Mouse (Mus musculus) hindbrain, embryonic 10.5 days (tissue): ENCODE results near the gene Ubxn11. TPM values are rescaled to one million over a fixed set of nuclear protein-coding genes. Genes with fewer than 3 reads are reported as not detected.
"Not testable (repeated sequence)": the region's sequence is repeated elsewhere in the genome, so short reads cannot be mapped to it uniquely, and the experiment has no call there.

Experiments
- DNase-seq: peaks from one replicate; pipeline ENCODE4 v3.0.0-alpha.2; 2017; ENCODE audit warnings: low spot score
- H3K27ac ChIP-seq: fragments of 300-500 bp; sonication (generic); 2 replicates; pipeline ENCODE4 v1.5.1; 2016; ENCODE audit warnings: mild to moderate bottlenecking, moderate library complexity
- H3K27me3 ChIP-seq: fragments of 300-500 bp; sonication (generic); 2 replicates; pipeline ENCODE4 v1.6.1; 2016; ENCODE audit warnings: mild to moderate bottlenecking; ENCODE audit not compliant: poor library complexity, insufficient read depth, severe bottlenecking
- H3K36me3 ChIP-seq: fragments of 300-500 bp; sonication (generic); 2 replicates; pipeline ENCODE4 v1.6.1; 2016; ENCODE audit warnings: mild to moderate bottlenecking, moderate library complexity
- H3K4me1 ChIP-seq: fragments of 300-500 bp; sonication (generic); replicated peaks from 2 replicates; pipeline ENCODE4 v1.6.1; 2016; ENCODE audit warnings: mild to moderate bottlenecking
- H3K4me3 ChIP-seq: fragments of 300-500 bp; sonication (generic); 2 replicates; pipeline ENCODE4 v1.5.1; 2016; ENCODE audit warnings: mild to moderate bottlenecking, moderate library complexity
- H3K9me3 ChIP-seq: fragments of 300-500 bp; sonication (generic); 2 replicates; pipeline ENCODE4 v1.6.1; 2016; ENCODE audit warnings: mild to moderate bottlenecking, moderate library complexity
- WGBS: fragments of 180-500 bp; shearing (Covaris S2); methylation state at CpG from one replicate; pipeline ENCODE4 v1.1.7; 2016; 5-methylcytosine and 5-hydroxymethylcytosine counted together
- polyA plus RNA-seq: library from polyadenylated mRNA; unstranded; fragments of >200 nt; fragmentation: Nextera tagmentation; extraction: Ambion mirVana; gene quantifications from 2 replicates; pipeline ENCODE4 v1.2.1, GENCODE M21; 2016

Ubxn11 gene
- polyA plus RNA-seq, 1 experiment from 2014 or later = 11.2 TPM

DNA sequence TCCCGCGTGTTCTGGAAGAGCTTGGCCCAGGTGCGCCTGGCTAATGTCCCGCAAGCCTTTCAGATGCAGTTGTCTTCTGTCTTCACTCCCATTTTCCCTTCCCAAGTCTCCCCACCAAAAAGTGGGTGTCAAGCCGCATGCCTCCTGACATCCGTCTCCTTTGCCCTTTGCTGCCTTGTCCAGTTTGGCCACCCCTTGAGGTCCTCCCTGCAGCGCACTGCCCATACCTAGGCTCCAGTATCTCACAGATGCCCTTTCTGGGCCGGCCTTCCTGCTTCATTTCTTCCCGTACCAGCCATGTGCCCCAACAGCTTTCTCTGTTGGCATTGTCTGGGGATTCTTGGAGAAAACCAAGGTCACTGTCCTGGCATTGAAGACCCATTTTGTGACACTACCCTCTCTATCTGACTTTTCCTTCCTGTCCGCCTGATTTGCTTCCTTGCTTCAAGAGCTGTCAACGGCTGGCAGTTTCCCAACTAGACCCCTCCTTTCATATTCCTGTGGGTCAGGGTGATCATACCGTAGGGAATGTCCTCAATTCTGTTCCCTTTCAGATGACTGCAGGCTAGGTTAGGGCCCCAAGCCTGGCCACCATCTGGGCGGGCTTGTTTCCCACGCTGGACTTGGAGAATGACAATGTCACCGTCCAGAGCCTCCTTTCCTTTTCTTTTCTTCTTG lies 23.2 kb downstream of the Ubxn11 start:
- WGBS = 90% methylated on average over 15 of the region's 15 CpGs
- H3K27ac ChIP-seq = no peak overlapping the region
- H3K9me3 ChIP-seq = no peaks in the 10 kb centered on the region
- no peak overlapping the region for H3K4me3 ChIP-seq
- no peak for DNase-seq
- peaks cover 19% of the 10 kb centered on the region for H3K36me3 ChIP-seq
- no peaks in the 10 kb centered on the region for H3K27me3 ChIP-seq
- H3K4me1 ChIP-seq = peaks cover 58% of the 10 kb centered on the region

DNA sequence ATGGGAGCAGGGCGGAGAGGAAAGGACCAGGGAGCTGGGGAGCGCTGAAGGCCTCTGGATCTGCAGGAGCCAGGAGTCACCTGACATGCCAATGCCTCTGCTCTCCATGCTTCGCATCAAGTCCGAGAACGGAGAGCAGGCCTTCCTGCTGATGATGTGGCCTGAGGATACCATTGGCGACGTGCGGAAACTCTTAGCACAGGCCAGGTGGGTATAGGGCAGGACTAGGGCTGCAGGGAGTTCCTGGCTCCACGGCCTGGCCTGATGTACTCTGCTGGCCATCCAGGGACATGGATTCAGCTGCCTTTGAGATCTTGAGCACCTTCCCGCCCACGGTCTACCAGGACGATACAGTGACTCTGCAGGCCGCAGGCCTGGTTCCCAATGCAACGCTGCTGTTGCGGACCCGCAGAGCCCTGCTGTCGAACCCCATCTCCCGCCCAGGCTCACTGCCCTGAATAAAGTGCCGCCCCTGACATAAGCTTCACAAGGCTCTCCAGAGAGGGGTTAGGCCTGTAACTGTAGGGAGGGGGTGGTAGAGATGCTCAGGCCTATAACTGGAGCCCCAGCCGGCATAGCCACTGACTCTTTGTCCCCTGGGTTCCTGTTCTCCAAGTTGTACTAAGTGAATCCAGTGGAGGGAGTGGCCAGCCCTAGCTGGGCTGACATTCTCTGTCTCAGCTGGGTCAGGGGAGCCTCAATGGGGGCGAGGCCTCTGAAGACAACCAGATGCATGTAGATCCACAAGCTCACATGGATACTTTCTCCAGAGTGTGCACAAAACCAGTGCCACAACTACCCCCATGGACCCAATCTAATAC lies 24.1 kb downstream of the Ubxn11 start:
- DNase-seq = no peak
- no peak overlapping the region for H3K27ac ChIP-seq
- 84% methylated on average over 21 of the region's 21 CpGs for WGBS
- peaks cover 29% of the 10 kb centered on the region for H3K36me3 ChIP-seq
- no peaks in the 10 kb centered on the region for H3K27me3 ChIP-seq
- H3K4me1 ChIP-seq = peaks cover 52% of the 10 kb centered on the region
- no peaks in the 10 kb centered on the region for H3K9me3 ChIP-seq
- peak overlapping the region; percentile 81; the same call in 1 of the 2 replicates for H3K4me3 ChIP-seq

DNA sequence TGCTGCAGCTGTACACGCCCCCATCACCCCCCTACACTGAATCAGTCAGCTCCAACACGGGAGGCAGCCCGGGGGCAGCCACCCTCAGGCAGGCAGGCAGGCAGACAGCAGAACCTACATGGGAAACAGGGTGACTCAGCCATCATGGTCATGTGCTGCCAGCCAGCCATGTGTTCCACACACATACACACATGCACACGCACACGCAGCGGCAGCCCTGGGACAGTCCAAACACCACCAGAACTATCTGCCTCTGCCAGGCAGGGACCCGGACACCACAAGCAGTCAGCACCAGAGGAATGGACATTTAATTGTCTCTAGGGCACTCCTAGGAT lies 24.7 kb downstream of the Ubxn11 start:
- peaks cover 46% of the 10 kb centered on the region for H3K4me1 ChIP-seq
- no peaks in the 10 kb centered on the region for H3K27me3 ChIP-seq
- no peaks in the 10 kb centered on the region for H3K9me3 ChIP-seq
- WGBS = 89% methylated on average over 7 of the region's 7 CpGs
- no peak overlapping the region for H3K27ac ChIP-seq
- no peak for DNase-seq
- H3K4me3 ChIP-seq = peak overlapping the region; percentile 81
- H3K36me3 ChIP-seq = peaks cover 35% of the 10 kb centered on the region

DNA sequence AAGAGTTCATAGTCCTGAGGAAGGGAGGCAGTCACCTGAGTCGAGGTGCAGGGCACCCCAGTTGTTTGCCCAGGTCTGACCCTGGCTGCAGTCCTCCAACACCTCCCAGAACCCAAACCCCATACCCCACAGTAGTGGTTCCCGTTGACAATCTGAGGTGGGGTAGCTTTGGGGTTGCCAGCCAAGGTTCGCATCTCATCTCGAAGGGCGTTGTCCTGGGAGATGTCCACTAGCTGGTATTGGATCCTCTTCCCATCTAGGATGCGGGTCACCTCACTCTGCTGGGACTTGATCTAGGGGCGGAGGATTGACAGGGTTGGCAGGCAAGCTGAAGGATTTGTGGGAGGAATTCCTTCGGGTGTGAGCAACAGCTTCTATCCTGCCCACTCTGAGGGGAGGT lies 25.4 kb downstream of the Ubxn11 start:
- DNase-seq = no peak
- H3K36me3 ChIP-seq = peaks cover 41% of the 10 kb centered on the region
- no peaks in the 10 kb centered on the region for H3K9me3 ChIP-seq
- H3K27ac ChIP-seq = peak overlapping the region; percentile 90
- peak overlapping the region; percentile 81 for H3K4me3 ChIP-seq
- no peaks in the 10 kb centered on the region for H3K27me3 ChIP-seq
- WGBS = 60% methylated on average over 8 of the region's 8 CpGs
- H3K4me1 ChIP-seq = peaks cover 44% of the 10 kb centered on the region

DNA sequence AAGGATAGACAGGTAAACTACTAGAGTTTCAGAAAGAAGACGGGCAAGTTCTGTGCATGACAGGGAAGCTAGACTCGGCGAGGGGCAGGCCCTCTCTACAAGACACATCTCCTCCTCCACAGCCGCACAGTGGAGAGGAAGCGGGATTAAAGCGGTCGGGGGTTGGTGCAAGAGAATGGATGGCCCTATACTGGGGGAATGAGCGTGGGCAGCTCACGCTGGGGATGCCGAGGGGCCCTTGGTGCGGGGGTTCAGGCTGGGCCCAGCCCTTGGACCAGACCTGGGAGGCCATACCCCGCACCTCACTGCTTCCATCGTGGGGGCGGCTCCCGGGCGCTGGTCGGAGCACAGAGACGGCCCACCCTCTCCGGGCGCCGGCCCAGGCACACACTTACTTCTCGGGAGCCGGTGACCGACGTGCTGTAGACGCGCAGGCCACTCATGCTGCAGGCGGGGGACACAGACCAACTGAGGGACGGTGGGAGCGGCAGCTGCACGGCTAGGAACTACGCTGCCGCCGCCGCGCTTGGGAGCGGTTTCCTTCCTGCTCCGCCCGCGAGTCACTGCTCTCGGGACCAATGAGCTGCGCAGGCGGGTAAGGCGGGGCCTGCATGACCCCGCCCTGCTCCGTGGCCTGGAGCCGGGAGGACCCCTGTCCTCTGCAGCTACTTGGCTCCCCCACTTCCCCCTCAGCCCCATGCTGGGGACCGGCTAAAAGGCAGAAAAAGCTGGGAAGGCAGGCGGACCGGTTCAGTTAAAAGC lies 26.0 kb downstream of the Ubxn11 start, which contains the start of gene Sh3bgrl3:
Gene Sh3bgrl3, minus strand, starts transcription at position 569 of the 762 bp plus-strand sequence.
- Histone ChIP-seq H3K4me3 (peak within 1 kb of the TSS; percentile 81), H3K9me3 (no peaks in the 10 kb centered on the region), H3K27me3 (no peaks in the 10 kb centered on the region), H3K27ac (peak within 1 kb of the TSS; percentile 90), H3K36me3 (peaks cover 44% of the 10 kb centered on the region), H3K4me1 (peaks cover 44% of the 10 kb centered on the region)
- peak; percentile 90 for DNase-seq
- under 1% methylated on average over 50 of the region's 50 CpGs for WGBS

DNA sequence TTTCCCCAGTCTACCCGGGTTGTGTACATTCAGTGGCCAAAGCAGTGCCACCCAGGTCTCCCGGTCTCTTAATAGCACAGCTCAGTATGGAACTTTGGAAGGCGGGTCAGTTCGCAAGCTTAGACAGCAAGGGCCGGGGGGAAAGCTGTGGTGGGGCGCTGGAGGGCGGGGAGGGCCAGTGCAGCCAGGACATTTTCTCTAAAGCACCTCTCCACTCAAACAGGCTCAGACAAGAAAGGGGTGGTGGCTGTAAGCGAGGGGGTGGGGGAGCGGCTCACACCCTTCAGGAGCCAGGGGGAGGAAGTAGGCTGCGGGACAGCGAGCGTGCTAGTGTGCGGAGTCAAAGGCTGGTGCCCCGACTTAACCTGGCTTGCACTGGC lies 26.6 kb downstream of the Ubxn11 start:
- Histone ChIP-seq H3K27ac (peak overlapping the region; percentile 90), H3K4me3 (peak overlapping the region; percentile 81), H3K9me3 (no peaks in the 10 kb centered on the region), H3K27me3 (no peaks in the 10 kb centered on the region), H3K36me3 (peaks cover 50% of the 10 kb centered on the region), H3K4me1 (peaks cover 40% of the 10 kb centered on the region)
- no peak for DNase-seq
- WGBS = 4% methylated on average over 14 of the region's 14 CpGs

DNA sequence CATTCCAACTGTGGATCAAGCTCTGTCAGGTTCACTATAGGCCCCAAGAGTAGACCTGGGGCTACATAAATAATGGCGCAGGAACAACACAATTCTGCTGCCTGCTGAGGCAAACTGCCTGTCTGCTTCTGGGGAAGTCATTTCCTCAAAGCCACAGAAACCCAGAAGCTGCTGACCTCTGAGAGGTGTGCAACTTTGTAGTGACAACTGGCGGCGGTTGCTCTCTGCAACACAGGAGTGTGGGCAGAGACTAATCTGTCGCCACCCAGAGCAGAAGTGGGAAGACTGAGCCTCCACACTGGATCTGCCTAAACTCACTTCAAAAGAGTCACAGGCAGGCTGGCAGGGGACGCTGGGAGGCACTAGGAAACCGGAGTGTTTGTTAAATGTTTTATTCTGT lies 27.1 kb downstream of the Ubxn11 start:
- Histone ChIP-seq H3K36me3 (peaks cover 51% of the 10 kb centered on the region), H3K4me1 (peaks cover 35% of the 10 kb centered on the region), H3K4me3 (peak overlapping the region; percentile 81), H3K9me3 (no peaks in the 10 kb centered on the region), H3K27ac (peak overlapping the region; percentile 90; the same call in 1 of the 2 replicates), H3K27me3 (no peaks in the 10 kb centered on the region)
- DNase-seq = no peak
- 48% methylated on average over 6 of the region's 6 CpGs for WGBS

DNA sequence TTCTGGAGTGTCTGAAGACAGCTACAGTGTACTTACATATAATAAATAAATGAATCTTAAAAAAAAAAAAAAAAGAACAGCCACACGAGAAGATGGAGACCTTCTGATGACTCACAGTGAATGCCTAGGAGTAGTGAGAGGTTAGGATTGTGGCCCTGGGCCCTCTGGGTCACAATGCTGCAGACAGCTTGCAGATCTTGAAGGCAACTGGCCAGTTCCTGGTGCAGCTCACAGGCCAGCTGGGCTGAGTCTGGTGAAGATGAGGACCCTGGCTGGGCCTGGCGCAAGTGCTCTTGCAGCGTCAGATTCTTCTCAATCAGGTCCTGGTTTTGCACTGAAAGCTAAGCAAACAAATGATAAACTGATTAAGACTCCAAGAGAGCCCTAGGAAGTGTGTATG lies 29.7 kb downstream of the Ubxn11 start:
- peaks cover 52% of the 10 kb centered on the region for H3K36me3 ChIP-seq
- no peak for DNase-seq
- no peaks in the 10 kb centered on the region for H3K9me3 ChIP-seq
- H3K4me3 ChIP-seq = no peak overlapping the region
- H3K27ac ChIP-seq = no peak overlapping the region
- peaks cover 29% of the 10 kb centered on the region for H3K4me1 ChIP-seq
- no peaks in the 10 kb centered on the region for H3K27me3 ChIP-seq
- 96% methylated on average over 3 of the region's 3 CpGs for WGBS

DNA sequence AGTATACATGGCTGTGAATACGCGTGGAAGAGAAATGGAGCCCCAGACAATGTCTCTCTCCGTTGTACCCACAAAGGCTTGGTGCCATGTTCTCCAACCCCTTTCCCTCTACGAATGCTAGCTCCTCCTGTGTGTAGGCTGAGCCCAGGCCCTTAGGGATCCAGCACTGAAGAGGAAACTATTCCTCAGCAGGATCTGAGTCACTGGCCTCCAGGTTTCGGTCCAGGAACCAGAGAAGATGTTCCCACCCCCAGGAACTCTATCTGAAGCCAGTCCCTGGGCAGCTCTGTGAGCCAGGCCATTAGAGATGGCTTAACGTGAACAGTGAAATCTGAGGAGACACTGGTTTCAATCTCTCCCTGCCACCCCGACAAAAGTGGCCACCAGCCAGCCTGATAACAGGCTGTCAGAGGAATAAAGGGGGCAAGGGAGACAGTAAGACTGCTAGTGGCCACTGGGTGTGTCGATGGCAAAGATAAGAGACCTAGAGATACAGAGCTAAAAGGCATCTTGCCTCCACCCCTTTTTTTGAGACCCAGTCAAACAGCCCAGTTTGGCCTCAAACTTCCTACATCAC lies 30.2 kb downstream of the Ubxn11 start:
- peaks cover 25% of the 10 kb centered on the region for H3K4me1 ChIP-seq
- no peak overlapping the region for H3K4me3 ChIP-seq
- no peak for DNase-seq
- H3K27me3 ChIP-seq = no peaks in the 10 kb centered on the region
- WGBS = 84% methylated on average over 8 of the region's 8 CpGs
- peaks cover 57% of the 10 kb centered on the region for H3K36me3 ChIP-seq
- H3K9me3 ChIP-seq = no peaks in the 10 kb centered on the region
- H3K27ac ChIP-seq = no peak overlapping the region

DNA sequence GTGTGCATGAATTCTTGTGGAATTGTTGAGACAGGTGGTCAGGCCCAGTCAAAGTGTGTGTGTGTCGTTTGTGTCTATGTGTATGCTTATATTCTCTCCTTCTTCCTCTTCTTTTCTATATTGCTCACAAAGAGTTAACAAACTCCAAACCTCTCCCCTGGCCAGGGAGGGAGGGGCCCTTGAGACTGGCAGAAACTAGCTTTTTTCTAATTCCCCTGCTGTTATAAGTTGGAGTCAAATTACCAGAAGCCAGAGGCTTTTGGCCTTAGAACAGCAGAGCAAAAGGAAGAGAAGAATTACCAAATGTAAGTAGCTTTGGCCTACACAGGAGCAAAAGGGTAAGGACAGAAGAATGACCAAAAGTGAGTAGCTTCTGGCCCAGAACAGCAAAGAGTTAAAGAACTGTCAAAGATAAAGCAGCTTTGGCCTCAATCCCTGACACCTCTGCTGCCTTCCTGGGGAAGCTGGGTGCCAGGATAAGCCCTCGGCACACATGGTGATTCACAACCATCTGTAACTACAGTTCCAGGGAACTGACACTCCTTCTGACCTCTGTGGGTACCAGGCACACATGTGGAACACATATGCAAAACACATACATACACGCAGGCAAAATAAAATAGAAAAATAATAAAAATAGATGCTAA lies 34.0 kb downstream of the Ubxn11 start:
- H3K4me1 ChIP-seq = peaks cover 4% of the 10 kb centered on the region; the same call in 1 of the 2 replicates
- no peaks in the 10 kb centered on the region for H3K27me3 ChIP-seq
- no peaks in the 10 kb centered on the region for H3K9me3 ChIP-seq
- H3K4me3 ChIP-seq = no peak overlapping the region
- WGBS = 67% methylated on average over 3 of the region's 3 CpGs
- no peak for DNase-seq
- H3K27ac ChIP-seq = no peak overlapping the region
- peaks cover 62% of the 10 kb centered on the region for H3K36me3 ChIP-seq

DNA sequence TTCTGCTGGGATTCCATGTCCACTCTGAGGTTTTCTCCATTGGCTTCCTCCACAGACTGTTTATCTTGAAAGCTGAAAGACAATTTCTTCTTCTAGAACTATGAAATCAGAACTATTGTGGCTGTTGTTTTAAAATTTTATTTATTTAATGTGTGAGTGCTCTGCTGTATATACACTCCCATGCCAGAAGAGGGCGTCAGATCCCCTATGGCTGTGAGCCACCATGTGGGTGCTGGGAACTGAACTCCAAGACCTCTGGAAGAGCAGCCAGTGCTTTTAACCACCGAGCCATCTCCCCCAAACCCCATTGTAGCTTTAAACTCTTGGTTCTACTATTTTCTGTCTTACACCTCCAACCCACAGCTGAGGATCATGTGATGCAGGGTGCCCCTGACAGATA lies 36.5 kb downstream of the Ubxn11 start:
- no peaks in the 10 kb centered on the region for H3K27me3 ChIP-seq
- H3K4me3 ChIP-seq = no peak overlapping the region
- H3K27ac ChIP-seq = no peak overlapping the region
- no peak for DNase-seq
- H3K9me3 ChIP-seq = no peaks in the 10 kb centered on the region
- WGBS = 88% methylated on average over 2 of the region's 2 CpGs
- peaks cover 4% of the 10 kb centered on the region; the same call in 1 of the 2 replicates for H3K4me1 ChIP-seq
- H3K36me3 ChIP-seq = peaks cover 57% of the 10 kb centered on the region

DNA sequence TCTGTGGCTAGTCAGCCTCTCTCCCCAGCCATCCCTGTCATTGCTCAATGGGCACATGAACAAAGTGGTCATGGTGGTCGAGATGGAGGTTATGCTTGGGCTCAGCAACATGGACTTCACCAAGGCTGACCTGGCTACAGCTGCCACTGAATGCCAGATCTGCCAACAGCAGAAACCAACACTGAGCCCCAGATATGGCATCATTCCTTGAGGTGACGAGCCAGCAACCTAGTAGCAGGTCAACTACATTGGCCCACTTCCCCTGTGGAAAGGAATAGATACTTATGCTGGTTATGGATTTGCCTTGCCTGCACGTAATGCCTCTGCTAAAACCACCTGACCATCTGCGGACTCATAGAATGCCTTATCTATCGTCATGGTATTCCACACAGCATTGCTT lies 41.9 kb downstream of the Ubxn11 start:
- 91% methylated on average over 5 of the region's 5 CpGs for WGBS
- not testable (repeated sequence) for H3K27me3 ChIP-seq, DNase-seq, H3K27ac ChIP-seq, H3K4me1 ChIP-seq, H3K4me3 ChIP-seq, H3K9me3 ChIP-seq
- peaks cover 72% of the 10 kb centered on the region for H3K36me3 ChIP-seq
